Mouse (Mus musculus): ENCODE results near the gene Gm12355.
A peak's percentile ranks its signal among the peaks of the same experiment; 100 is the strongest.

- TF ChIP-seq ZNF384 (IDR thresholded peaks at IDR 0.05; ENCODE audit: low read depth, low read length) = peak; percentile 90
- TF ChIP-seq MAFK (IDR thresholded peaks at IDR 0.05; ENCODE audit: insufficient read depth, low read depth, low read length) = no peak
- no peak for TF ChIP-seq HCFC1 (IDR thresholded peaks at IDR 0.05; ENCODE audit: borderline replicate concordance, insufficient read depth, low read length)
- no peak for TF ChIP-seq ZC3H11A (IDR thresholded peaks at IDR 0.05; ENCODE audit: borderline replicate concordance, low read depth, low read length)
- TF ChIP-seq CHD2 (IDR thresholded peaks at IDR 0.05; ENCODE audit: low read depth, low read length) = no peak
Measured at GRCm38 (mm10) chr11:98597363-98597762, 28.1 kb downstream of the Gm12355 start.

Measured in ES-E14 (cell line).